Mouse (Mus musculus) spleen, adult 2 months (tissue): ENCODE results near the gene Gpatch8. TPM values are rescaled to one million over a fixed set of nuclear protein-coding genes. Genes with fewer than 3 reads are reported as not detected.

ENCODE experiments used
- DNase-seq, 2 experiments: peaks; one replicate each; pipeline versions ENCODE4 v3.0.0 to v3.0.0-alpha.2; 2012 to 2021; ENCODE audit warnings: low spot score in 2 of 2, low read depth in 1 of 2
- H3K27ac ChIP-seq: fragments of 200-500 bp; 2 replicates; pipeline ENCODE4 v1.5.1; 2012; ENCODE audit warnings: low read length, inconsistent platforms; ENCODE audit not compliant: insufficient read depth
- H3K27me3 ChIP-seq: fragments of 200-500 bp; 2 replicates; pipeline ENCODE4 v1.6.1; 2012; ENCODE audit warnings: mild to moderate bottlenecking, moderate library complexity, low read length, inconsistent platforms; ENCODE audit not compliant: control insufficient read depth, insufficient read depth
- H3K36me3 ChIP-seq: fragments of 200-500 bp; 2 replicates; pipeline ENCODE4 v1.6.1; 2012; ENCODE audit warnings: mild to moderate bottlenecking, low read length, inconsistent platforms; ENCODE audit not compliant: control insufficient read depth, insufficient read depth
- H3K4me1 ChIP-seq: fragments of 200-500 bp; 2 replicates; pipeline ENCODE4 v1.6.1; 2011; ENCODE audit warnings: inconsistent platforms; ENCODE audit not compliant: control insufficient read depth, insufficient read depth, insufficient read length
- H3K4me3 ChIP-seq: fragments of 200-500 bp; 2 replicates; pipeline ENCODE4 v1.5.1; 2011; ENCODE audit warnings: mild to moderate bottlenecking, inconsistent platforms; ENCODE audit not compliant: insufficient read depth, insufficient read length; ENCODE audit errors: extremely low read depth
- CTCF ChIP-seq: fragments of 200-500 bp; IDR thresholded peaks from 2 replicates; pipeline ENCODE4 v1.5.1; 2011; ENCODE audit warnings: mild to moderate bottlenecking, inconsistent platforms; ENCODE audit not compliant: insufficient read depth, insufficient read length, insufficient replicate concordance; ENCODE audit errors: extremely low read depth
- POLR2A ChIP-seq: fragments of 200-500 bp; IDR thresholded peaks from 2 replicates; pipeline ENCODE4 v1.6.1; 2011; ENCODE audit warnings: low read depth, low read length, inconsistent platforms
- WGBS: fragments of 180-500 bp; shearing (Covaris S2); methylation state at CpG from one replicate; pipeline ENCODE4 v1.1.7; 2018; 5-methylcytosine and 5-hydroxymethylcytosine counted together
- polyA plus RNA-seq: library from polyadenylated mRNA; depleted of rRNA; stranded (reverse); fragments of >200 nt; gene quantifications from 2 replicates; pipeline ENCODE4 v1.2.3, GENCODE M21; 2012

Gene Gpatch8
- polyA plus RNA-seq, 1 experiment, result 12.3 TPM

- 50% methylated on average over 3 of the region's 3 CpGs for WGBS
- DNase-seq, result no peak
- no peak for TF ChIP-seq POLR2A
- TF ChIP-seq CTCF, result no peak
- Histone ChIP-seq H3K27ac (no peak overlapping the region), H3K4me3 (no peak overlapping the region), H3K4me1 (peaks cover under 1% of the 10 kb centered on the region), H3K27me3 (no peaks in the 10 kb centered on the region), H3K36me3 (no peaks in the 10 kb centered on the region)
Observed at GRCm38 (mm10) chr11:102461764-102462163, 94.4 kb downstream of the Gpatch8 start.

GRCm38 (mm10) chr11:102460541-102460940 is 95.7 kb downstream of the Gpatch8 start:
- no peak for DNase-seq
- WGBS, result 84% methylated on average over 16 of the region's 16 CpGs
- TF ChIP-seq POLR2A (no peak), CTCF (no peak)
- Histone ChIP-seq H3K36me3 (no peaks in the 10 kb centered on the region), H3K27me3 (peaks cover 6% of the 10 kb centered on the region), H3K27ac (no peak overlapping the region), H3K4me3 (no peak overlapping the region), H3K4me1 (peaks cover 7% of the 10 kb centered on the region)

- H3K36me3 ChIP-seq, result no peaks in the 10 kb centered on the region
- TF ChIP-seq CTCF (peak; percentile 14; the same call in 1 of the 2 replicates), POLR2A (no peak)
- H3K27ac ChIP-seq, result no peak overlapping the region
- H3K27me3 ChIP-seq, result peaks cover 10% of the 10 kb centered on the region
- H3K4me3 ChIP-seq, result peak overlapping the region; percentile 44; the same call in 1 of the 2 replicates
- under 1% methylated on average over 40 of the region's 40 CpGs for WGBS
- peak in 1 of 2 experiments; percentile 9 for DNase-seq
- H3K4me1 ChIP-seq, result peaks cover 10% of the 10 kb centered on the region
Observed at GRCm38 (mm10) chr11:102455740-102456396, 100.3 kb downstream of the Gpatch8 start.

- TF ChIP-seq CTCF, result no peak
- no peak for TF ChIP-seq POLR2A
- Histone ChIP-seq H3K4me3 (no peak overlapping the region), H3K36me3 (no peaks in the 10 kb centered on the region), H3K27me3 (peaks cover 12% of the 10 kb centered on the region), H3K27ac (no peak overlapping the region), H3K4me1 (peaks cover 10% of the 10 kb centered on the region)
- WGBS, result 52% methylated on average over 10 of the region's 10 CpGs
- no peak for DNase-seq
Observed at GRCm38 (mm10) chr11:102453131-102453530, 103.1 kb downstream of the Gpatch8 start.

GRCm38 (mm10) chr11:102449043-102450008 is 106.9 kb downstream of the Gpatch8 start:
- peaks cover 20% of the 10 kb centered on the region for H3K27me3 ChIP-seq
- DNase-seq, result no peak
- no peak overlapping the region for H3K4me3 ChIP-seq
- H3K4me1 ChIP-seq, result peaks cover 6% of the 10 kb centered on the region; the same call in 1 of the 2 replicates
- no peaks in the 10 kb centered on the region for H3K36me3 ChIP-seq
- no peak for TF ChIP-seq POLR2A
- H3K27ac ChIP-seq, result no peak overlapping the region
- 71% methylated on average over 17 of the region's 17 CpGs for WGBS

- H3K4me1 ChIP-seq, result peaks cover 6% of the 10 kb centered on the region; the same call in 1 of the 2 replicates
- H3K27ac ChIP-seq, result no peak overlapping the region
- DNase-seq, result no peak
- no peak for TF ChIP-seq CTCF
- TF ChIP-seq POLR2A, result no peak
- H3K27me3 ChIP-seq, result peaks cover 19% of the 10 kb centered on the region
- no peak overlapping the region for H3K4me3 ChIP-seq
- H3K36me3 ChIP-seq, result no peaks in the 10 kb centered on the region
- 36% methylated on average over 8 of the region's 8 CpGs for WGBS
Observed at GRCm38 (mm10) chr11:102448327-102448726, 107.9 kb downstream of the Gpatch8 start.
